Mouse (Mus musculus) embryonic fibroblast, embryonic 13.5 days (primary cell): ENCODE results near the gene Ier5.

ENCODE experiments used
- CTCF ChIP-seq: IDR thresholded peaks from 2 replicates; pipeline ENCODE4 v1.5.1; 2011; ENCODE audit warnings: mild to moderate bottlenecking, control low read depth, low read length, moderate library complexity, borderline replicate concordance; ENCODE audit not compliant: insufficient read depth
- POLR2A ChIP-seq: IDR thresholded peaks from 2 replicates; pipeline ENCODE4 v1.6.1; 2011; ENCODE audit warnings: low read depth, mild to moderate bottlenecking, control low read depth, low read length, moderate library complexity

- TF ChIP-seq CTCF (no peak), POLR2A (no peak)
Measured at GRCm38 (mm10) chr1:155088046-155088445, 11.4 kb downstream of the Ier5 start.
